Mouse (Mus musculus) stomach, postnatal 0 days (tissue): ENCODE measurements around the gene Nap1l4.

Experiments used
- CTCF ChIP-seq: IDR thresholded peaks from 2 replicates; pipeline ENCODE4 v1.5.1; 2016; ENCODE audit warnings: antibody characterized with exemption, low read depth, mild to moderate bottlenecking, moderate library complexity
- EP300 ChIP-seq: optimal IDR thresholded peaks from 2 replicates; pipeline ENCODE3; 2016; ENCODE audit warnings: antibody characterized with exemption

DNA sequence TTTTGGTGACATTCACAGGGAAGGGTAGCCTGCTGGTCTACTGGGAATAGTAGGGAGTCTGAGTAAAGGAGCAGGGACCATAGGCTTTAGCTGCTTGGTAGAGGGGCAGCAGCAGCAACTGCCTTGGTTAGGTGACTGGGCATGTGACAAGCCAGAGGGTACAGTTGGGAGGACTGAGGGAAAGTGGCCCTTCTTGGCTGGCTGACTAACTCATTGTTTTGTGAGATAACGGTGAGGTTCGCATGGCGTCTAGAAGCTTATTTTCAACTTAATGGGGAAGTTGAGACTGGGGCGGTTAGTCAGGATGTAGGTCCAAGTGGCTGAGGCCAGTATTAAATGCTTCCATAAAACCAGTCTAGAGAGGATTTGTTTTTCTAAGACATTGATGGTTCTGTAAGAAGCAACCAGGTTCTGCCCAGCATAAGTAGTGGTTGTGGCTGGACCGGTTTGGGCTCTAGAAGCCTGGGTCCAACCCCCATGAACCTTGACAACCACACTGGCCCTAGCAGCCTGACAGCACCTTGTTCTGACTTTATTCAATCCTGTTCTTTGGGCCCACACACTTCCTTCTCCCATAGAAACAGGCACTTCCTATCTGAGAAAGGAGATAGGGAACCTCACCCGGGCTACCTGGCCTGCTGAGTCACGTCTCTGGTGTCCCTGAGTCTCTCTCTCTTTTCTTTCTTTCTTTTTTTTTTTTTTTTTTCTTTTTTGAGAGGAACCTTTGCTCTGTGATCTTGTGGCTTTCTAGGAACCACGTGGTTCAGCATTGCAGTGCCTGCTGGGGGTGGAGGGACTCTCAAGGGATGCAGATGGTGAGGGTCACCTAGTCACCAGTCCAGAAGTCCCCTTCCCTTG lies 53.6 kb downstream of the Nap1l4 start:
- TF ChIP-seq CTCF (no peak), EP300 (no peak)
